Mouse (Mus musculus) cerebellum, postnatal 10 days (tissue): ENCODE data around the gene Fzd7.
"Not testable (repeated sequence)": the region's sequence is repeated elsewhere in the genome, so short reads cannot be mapped to it uniquely, and the experiment has no call there.

Source experiments
- DNase-seq, 2 experiments: peaks; one replicate each; pipeline ENCODE4 v3.0.0; 2021; ENCODE audit warnings: mixed read lengths in 2 of 2

Fzd7 gene

DNA sequence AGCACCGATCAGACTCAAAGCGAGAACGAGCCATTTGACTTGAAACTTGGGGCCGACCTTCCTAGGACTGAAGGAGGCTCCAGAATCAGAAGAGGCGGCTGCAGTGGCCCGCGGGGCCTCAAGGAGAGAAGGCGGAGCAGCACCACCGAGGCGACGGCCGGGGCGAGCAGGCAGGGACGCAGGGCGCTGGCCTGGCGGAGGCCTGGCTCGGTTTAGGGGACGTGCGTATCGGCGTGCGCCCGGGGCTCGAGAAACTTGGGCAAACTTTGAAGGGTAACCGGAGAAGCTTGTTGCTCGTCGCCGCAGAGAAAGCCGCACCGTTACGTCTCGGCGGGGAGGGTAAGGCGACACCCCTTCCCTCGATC, at the start of gene Fzd7:
Gene Fzd7 (plus strand): TSS at position 94 of the 365 bp plus-strand sequence.
- DNase-seq, result peak in 1 of 2 experiments; percentile 69

- DNase-seq, result no peak
These were observed 48.9 kb upstream of the Fzd7 start for GRCm38 (mm10) chr1:59433296-59433695.

GRCm38 (mm10) chr1:59434071-59434470, 48.2 kb upstream of the Fzd7 start:
- DNase-seq, result peak; percentile 92 to 94

GRCm38 (mm10) chr1:59435270-59435669, 47.0 kb upstream of the Fzd7 start:
- DNase-seq, result no peak

GRCm38 (mm10) chr1:59436321-59436720, 45.9 kb upstream of the Fzd7 start:
- peak; percentile 48 to 55 for DNase-seq

- no peak for DNase-seq
These were observed 44.3 kb upstream of the Fzd7 start for GRCm38 (mm10) chr1:59437927-59438326.

DNA sequence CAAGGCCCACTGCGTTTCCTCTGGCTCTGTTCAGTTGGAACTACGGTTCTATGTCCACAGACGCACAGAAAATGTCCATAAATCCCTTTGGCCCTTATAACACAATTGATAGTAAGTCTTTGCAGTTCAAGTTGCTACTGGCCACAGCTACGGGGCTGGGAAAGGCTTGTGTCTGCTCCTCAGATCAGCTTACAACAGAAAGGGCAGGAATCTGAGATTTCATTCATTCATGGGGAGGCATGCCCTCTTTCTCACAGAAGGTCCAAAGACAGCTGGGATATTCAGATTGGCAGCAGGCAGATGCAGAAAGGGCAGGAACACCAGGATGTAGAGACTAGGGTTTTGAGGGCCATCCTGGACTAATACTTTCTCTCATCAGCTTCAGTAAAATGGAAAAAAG, 43.9 kb upstream of the Fzd7 start:
- no peak for DNase-seq

GRCm38 (mm10) chr1:59439252-59439651, 43.0 kb upstream of the Fzd7 start:
- DNase-seq, result peak; percentile 60 to 63

GRCm38 (mm10) chr1:59439941-59440340, 42.3 kb upstream of the Fzd7 start:
- DNase-seq, result no peak

GRCm38 (mm10) chr1:59442721-59443120, 39.5 kb upstream of the Fzd7 start:
- not testable (repeated sequence) for DNase-seq

DNA sequence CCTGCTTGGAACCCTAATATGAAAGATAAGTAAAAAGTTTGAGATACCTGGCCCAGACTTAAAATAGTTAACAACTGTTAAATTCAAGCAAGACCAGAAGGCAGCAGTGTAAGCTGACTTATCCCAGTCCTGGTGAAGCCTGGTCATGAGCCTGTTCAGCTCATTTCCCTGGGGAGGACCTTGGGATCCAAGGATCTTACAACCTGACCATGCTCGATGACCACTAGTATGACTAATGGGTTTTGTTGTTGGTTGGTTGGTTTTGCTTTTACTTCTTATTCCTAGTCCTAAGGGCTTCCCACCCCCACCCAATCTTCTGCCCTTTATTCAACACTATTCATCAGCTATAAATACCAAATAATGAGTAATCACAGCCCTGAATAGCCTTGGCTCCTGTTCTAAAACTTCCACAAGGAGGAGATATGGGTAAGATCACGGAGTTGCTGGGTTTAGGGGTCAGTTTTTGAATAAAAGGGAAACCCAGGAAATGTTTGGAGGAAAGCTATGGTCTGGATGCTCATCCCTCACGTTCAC, 38.0 kb upstream of the Fzd7 start:
- DNase-seq, result no peak

DNA sequence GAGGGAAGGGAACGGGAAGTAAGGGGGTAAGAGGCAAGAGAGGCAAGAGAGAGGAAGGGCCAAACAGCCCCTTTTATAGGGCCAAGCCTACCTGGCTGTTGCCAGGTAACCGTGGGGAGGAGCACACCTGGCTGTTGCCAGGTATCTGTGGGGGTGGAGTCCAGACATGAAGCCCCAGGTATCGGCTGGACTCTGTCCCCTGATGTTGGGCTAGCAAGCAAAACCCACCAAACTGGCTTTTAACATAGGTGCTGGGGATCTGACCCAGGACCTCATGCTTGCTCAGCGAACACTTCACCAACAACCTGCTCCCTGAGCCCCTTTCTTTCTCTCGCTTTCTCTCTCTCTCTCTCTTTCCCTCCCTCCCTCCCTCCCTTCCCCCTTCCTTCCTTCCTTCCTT, 37.0 kb upstream of the Fzd7 start:
- no peak for DNase-seq

DNA sequence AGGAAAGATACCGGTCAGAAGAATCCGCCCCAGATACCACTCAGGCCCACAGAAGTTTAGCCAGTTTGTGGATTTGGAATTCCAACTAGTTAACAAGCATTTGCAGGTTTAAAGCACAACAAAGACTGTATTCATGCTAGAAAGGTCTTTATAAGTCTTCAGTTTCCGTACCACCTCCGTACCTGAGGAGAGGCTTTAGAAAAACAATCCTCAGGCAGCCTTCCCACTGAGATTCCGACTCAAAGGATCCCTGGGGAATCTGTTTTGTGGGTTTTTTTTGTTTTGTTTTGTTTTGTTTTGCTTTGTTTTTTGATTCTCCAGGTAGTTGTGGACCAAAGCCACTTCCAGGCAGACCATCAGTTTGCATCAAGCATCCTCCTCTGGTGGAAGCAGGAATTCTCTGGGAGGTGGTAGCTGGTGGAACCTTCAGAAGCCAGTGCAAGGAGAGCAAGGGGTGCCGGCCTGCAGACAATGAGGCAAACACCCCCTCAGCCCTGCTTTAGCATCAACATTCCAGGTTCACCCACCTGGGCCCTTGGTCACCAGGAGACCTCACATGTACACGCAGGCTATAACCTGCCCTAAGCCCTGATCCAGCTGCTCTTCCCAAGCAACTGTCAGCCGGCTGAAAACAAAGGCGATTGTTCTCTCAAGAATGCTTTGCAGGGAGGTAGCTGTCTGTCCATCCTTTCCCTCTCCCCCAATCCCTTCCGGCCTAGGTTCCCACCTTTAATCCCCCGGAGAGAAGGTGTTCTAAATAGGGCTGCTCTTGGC, 33.5 kb upstream of the Fzd7 start:
- no peak for DNase-seq

GRCm38 (mm10) chr1:59449423-59449822, 32.8 kb upstream of the Fzd7 start:
- DNase-seq, result peak; percentile 27 to 47

DNA sequence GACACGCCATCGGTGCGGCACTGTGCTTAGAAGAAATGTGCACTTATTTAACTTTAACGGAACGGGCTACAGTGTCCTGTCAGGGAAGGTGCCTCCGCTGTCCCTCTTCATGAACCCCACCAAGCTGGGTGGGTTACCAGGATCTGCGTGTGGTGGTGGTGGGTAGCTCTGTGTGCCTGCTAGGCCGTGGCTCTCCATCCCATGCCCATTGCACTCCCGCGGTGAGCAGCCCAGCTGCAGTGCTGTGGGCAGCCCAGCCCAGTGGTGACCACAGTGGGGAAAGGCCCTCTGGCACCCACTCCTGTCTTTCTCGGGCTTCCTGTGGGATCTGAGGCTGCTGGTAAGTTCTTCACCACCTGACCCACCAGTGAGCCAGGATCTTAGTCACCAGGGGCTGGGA, 31.3 kb upstream of the Fzd7 start:
- no peak for DNase-seq

GRCm38 (mm10) chr1:59451584-59451983, 30.6 kb upstream of the Fzd7 start:
- DNase-seq, result no peak

- DNase-seq, result no peak
These were observed 25.4 kb upstream of the Fzd7 start for GRCm38 (mm10) chr1:59456825-59457224.

DNA sequence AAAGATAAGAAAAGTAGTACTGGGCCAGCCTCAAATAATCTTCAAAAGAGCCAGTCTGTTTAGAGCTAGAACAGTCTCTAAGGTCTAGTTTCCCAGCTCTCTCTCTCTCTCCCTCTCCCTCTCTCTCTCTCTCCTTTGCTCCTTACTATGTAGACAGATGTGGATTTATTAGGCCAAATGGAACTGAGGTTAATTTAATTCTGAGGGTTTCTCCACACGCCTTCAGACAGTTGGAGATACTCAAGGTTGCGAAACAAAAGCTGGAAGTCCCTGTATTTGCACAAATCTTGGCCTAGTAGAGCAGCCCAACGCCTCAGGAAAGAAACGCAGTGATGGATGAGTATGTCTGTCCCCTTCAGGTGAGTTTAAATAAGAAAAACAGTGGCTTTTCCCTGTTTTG, 24.4 kb upstream of the Fzd7 start:
- DNase-seq, result no peak

DNA sequence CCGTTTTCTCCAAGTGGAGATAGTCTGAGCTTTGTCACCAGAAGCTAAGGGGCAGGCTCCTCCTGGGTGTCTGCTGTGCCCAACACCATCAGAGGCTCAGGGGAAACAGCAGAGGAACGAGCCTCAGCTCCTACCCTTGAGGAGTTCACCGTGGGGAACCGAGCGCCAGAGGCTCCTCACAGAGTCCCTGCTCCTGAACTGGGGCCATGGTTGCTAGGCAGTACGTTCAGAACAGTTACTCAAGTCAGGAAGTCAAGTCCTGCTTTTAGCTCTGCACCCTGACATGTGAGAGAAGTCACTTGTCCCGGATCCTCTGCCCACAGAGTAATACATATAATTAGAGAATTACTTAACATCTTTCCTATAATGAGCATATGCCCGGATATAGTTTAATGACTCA, 23.3 kb upstream of the Fzd7 start:
- DNase-seq, result no peak

DNA sequence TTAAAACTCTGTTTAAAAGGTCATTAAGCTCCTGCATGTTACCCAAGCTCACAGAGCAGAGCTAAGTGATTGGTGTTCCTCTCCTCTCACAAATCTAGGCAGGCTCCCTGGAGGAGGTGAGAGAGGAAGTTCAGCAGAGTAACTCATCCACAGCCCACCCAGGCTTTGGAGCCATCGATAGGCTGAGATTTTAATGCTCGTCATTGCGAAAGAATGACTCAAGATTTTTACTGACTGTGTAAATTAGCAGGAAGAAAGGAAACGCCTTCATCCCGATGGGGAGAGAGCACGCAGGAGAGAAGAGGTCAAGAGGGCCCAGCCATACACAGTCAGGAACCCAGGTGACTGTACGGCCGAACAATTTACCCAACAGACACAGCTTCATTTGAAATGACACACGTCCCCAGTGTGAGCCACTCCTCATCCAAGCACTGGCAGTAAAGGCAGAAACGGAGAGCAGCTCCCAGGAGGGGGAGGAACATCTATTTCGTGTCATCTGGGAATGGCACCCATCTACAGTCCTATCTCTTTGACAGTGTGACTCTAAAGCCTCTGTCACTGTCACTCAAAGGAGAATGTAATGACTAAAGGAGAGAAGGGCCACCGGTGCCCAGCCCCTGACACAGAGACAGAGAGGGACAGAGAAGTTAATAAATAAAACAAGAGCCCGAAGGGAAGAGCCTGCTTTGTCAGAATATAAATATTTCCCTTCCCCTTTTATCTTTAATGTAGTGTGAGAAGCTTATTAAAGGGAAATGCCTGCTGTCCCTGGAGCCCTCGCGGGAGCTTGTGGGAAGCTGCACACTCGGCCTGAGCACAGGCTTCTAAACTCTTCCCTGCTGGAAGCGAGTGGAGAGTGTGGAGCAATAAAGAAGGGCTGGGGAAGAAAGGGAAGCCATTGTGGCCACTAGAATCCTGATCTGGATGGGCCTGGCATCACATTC, 17.3 kb upstream of the Fzd7 start:
- DNase-seq, result no peak

- no peak for DNase-seq
These were observed 16.6 kb upstream of the Fzd7 start for GRCm38 (mm10) chr1:59465640-59466008.

GRCm38 (mm10) chr1:59469170-59469569, 13.1 kb upstream of the Fzd7 start:
- DNase-seq, result peak; percentile 56 to 68

GRCm38 (mm10) chr1:59470766-59471165, 11.5 kb upstream of the Fzd7 start:
- no peak for DNase-seq
